Mouse (Mus musculus): ENCODE measurements around the gene Gm17662. TPM values are rescaled to one million over a fixed set of nuclear protein-coding genes. Genes with fewer than 3 reads are reported as not detected.

The Gm17662 gene
- polyA plus RNA-seq (2015; fragmentation: Nextera tagmentation; extraction: Ambion mirVana), result not detected in 2 replicates

DNA sequence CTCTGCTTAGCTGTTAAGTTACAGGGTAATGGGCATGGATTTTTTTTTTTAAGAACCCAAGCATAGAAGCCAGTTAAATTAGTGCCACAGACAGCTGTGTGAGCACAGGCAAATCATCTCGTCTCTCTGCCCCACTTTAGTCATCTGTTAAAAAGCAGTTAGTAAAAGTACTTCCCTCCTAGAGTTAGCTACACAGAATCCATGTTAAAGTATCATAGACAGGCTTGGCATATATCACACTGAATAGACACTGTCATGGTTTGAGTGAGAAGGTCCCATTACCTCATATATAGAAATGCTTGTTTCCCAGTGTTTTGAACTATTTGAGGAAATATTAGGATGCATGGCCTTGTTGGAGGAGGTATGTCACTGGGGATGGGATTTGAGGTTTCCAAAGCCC is at the start of gene Gm17662:
Gm17662 (plus strand) TSS at position 301 of the 400 bp plus-strand sequence.
- Histone ChIP-seq H3K4me1 (replicated peaks) (no peaks in the 10 kb centered on the region), H3K4me2 (no peak within 1 kb of the TSS), H3K27me3 (no peaks in the 10 kb centered on the region), H3K36me3 (no peaks in the 10 kb centered on the region), H3K9me3 (replicated peaks) (no peaks in the 10 kb centered on the region), H3K4me3 (no peak within 1 kb of the TSS), H3K9ac (no peak within 1 kb of the TSS), H3K27ac (no peak within 1 kb of the TSS)
- no peak for ATAC-seq (replicated peaks; ENCODE audit: insufficient number of reproducible peaks, insufficient read depth, low FRiP score, low read depth)
- 70% methylated on average over 1 of the region's 1 CpGs for WGBS

- H3K9me3 ChIP-seq (replicated peaks), result no peaks in the 10 kb centered on the region
- ATAC-seq (replicated peaks; ENCODE audit: insufficient number of reproducible peaks, insufficient read depth, low FRiP score, low read depth), result no peak
- no peaks in the 10 kb centered on the region for H3K27me3 ChIP-seq
- no peaks in the 10 kb centered on the region for H3K36me3 ChIP-seq
- no peak overlapping the region for H3K9ac ChIP-seq
- H3K4me1 ChIP-seq (replicated peaks), result no peaks in the 10 kb centered on the region
- WGBS, result 59% methylated on average over 10 of the region's 10 CpGs
- no peak overlapping the region for H3K4me3 ChIP-seq
- H3K27ac ChIP-seq, result no peak overlapping the region
- no peak overlapping the region for H3K4me2 ChIP-seq
These were observed 46.3 kb upstream of the Gm17662 start for GRCm38 (mm10) chr4:104810710-104811286.

DNA sequence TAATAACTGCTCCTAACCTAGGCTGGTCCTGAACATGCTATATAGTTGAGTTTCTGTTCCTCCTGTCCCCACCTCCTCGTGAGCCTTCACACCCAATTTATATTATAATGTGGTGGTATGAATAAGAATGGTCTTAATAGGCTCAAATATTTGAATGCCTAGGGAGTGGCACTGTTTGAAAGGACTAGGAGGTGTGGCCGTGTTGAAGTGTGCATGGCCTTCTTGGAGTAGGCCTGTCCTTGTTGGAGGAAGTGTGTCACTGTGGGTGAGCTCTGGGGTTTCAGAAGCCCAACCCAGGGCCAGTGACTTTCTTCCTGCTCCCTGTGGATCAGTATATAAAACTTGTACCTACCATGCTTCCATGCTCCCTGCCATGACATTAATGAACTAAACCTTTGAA is 43.5 kb upstream of the Gm17662 start:
- H3K27ac ChIP-seq, result no peak overlapping the region
- no peak overlapping the region for H3K9ac ChIP-seq
- H3K9me3 ChIP-seq (replicated peaks), result no peaks in the 10 kb centered on the region
- 71% methylated on average over 2 of the region's 2 CpGs for WGBS
- H3K27me3 ChIP-seq, result no peaks in the 10 kb centered on the region
- no peak for ATAC-seq (replicated peaks; ENCODE audit: insufficient number of reproducible peaks, insufficient read depth, low FRiP score, low read depth)
- no peaks in the 10 kb centered on the region for H3K36me3 ChIP-seq
- H3K4me1 ChIP-seq (replicated peaks), result no peaks in the 10 kb centered on the region
- H3K4me2 ChIP-seq, result no peak overlapping the region
- no peak overlapping the region for H3K4me3 ChIP-seq

GRCm38 (mm10) chr4:104816519-104817232 is 40.5 kb upstream of the Gm17662 start:
- no peak for ATAC-seq (replicated peaks; ENCODE audit: insufficient number of reproducible peaks, insufficient read depth, low FRiP score, low read depth)
- Histone ChIP-seq H3K4me3 (no peak overlapping the region), H3K27me3 (no peaks in the 10 kb centered on the region), H3K27ac (no peak overlapping the region), H3K4me1 (replicated peaks) (no peaks in the 10 kb centered on the region), H3K9ac (no peak overlapping the region), H3K4me2 (no peak overlapping the region), H3K9me3 (replicated peaks) (no peaks in the 10 kb centered on the region), H3K36me3 (no peaks in the 10 kb centered on the region)
- 79% methylated on average over 4 of the region's 4 CpGs for WGBS

DNA sequence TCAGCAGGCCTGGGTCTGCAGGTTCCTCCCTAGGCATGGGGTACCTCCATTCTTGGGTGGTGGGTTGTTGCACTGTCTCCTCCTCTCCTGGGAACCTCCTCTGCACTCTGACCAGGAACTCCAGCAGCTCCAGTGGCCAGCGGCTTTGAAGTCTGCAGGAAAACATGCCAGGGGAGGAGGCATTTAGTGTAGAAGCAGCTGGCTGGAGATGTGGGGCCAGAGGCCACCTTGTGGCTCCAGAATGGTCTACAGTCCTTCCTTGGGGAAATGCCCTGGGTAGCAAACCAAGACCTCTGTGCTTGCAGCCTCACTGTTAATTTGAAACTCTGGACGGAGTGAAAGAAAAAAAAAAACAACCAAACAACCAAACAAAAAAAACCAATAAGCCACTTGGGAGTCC is 39.6 kb upstream of the Gm17662 start:
- H3K4me2 ChIP-seq, result no peak overlapping the region
- H3K9ac ChIP-seq, result no peak overlapping the region
- no peak for ATAC-seq (replicated peaks; ENCODE audit: insufficient number of reproducible peaks, insufficient read depth, low FRiP score, low read depth)
- no peaks in the 10 kb centered on the region for H3K4me1 ChIP-seq (replicated peaks)
- 24% methylated on average over 2 of the region's 2 CpGs for WGBS
- H3K4me3 ChIP-seq, result no peak overlapping the region
- no peaks in the 10 kb centered on the region for H3K27me3 ChIP-seq
- no peaks in the 10 kb centered on the region for H3K36me3 ChIP-seq
- H3K27ac ChIP-seq, result no peak overlapping the region
- no peaks in the 10 kb centered on the region for H3K9me3 ChIP-seq (replicated peaks)

GRCm38 (mm10) chr4:104818986-104819385 is 38.1 kb upstream of the Gm17662 start:
- WGBS, result 50% methylated on average over 4 of the region's 4 CpGs
- H3K27ac ChIP-seq, result no peak overlapping the region
- H3K27me3 ChIP-seq, result no peaks in the 10 kb centered on the region
- H3K4me2 ChIP-seq, result no peak overlapping the region
- H3K4me3 ChIP-seq, result no peak overlapping the region
- no peaks in the 10 kb centered on the region for H3K9me3 ChIP-seq (replicated peaks)
- ATAC-seq (replicated peaks; ENCODE audit: insufficient number of reproducible peaks, insufficient read depth, low FRiP score, low read depth), result no peak
- no peaks in the 10 kb centered on the region for H3K4me1 ChIP-seq (replicated peaks)
- H3K9ac ChIP-seq, result no peak overlapping the region
- no peaks in the 10 kb centered on the region for H3K36me3 ChIP-seq

GRCm38 (mm10) chr4:104819891-104820290 is 37.2 kb upstream of the Gm17662 start:
- Histone ChIP-seq H3K9ac (no peak overlapping the region), H3K27me3 (no peaks in the 10 kb centered on the region), H3K9me3 (replicated peaks) (no peaks in the 10 kb centered on the region), H3K4me2 (no peak overlapping the region), H3K4me1 (replicated peaks) (no peaks in the 10 kb centered on the region), H3K4me3 (no peak overlapping the region), H3K27ac (no peak overlapping the region), H3K36me3 (no peaks in the 10 kb centered on the region)
- 32% methylated on average over 4 of the region's 4 CpGs for WGBS
- no peak for ATAC-seq (replicated peaks; ENCODE audit: insufficient number of reproducible peaks, insufficient read depth, low FRiP score, low read depth)

- H3K4me1 ChIP-seq (replicated peaks), result no peaks in the 10 kb centered on the region
- whole genome bisulfite sequencing, result 66% methylated on average over 4 of the region's 4 CpGs
- no peaks in the 10 kb centered on the region for H3K9me3 ChIP-seq (replicated peaks)
- no peak overlapping the region for H3K4me3 ChIP-seq
- no peaks in the 10 kb centered on the region for H3K27me3 ChIP-seq
- H3K9ac ChIP-seq, result no peak overlapping the region
- ATAC-seq (replicated peaks; ENCODE audit: insufficient number of reproducible peaks, insufficient read depth, low FRiP score, low read depth), result no peak
- H3K27ac ChIP-seq, result no peak overlapping the region
- no peak overlapping the region for H3K4me2 ChIP-seq
- H3K36me3 ChIP-seq, result no peaks in the 10 kb centered on the region
These were observed 33.5 kb upstream of the Gm17662 start for GRCm38 (mm10) chr4:104823597-104824101.

DNA sequence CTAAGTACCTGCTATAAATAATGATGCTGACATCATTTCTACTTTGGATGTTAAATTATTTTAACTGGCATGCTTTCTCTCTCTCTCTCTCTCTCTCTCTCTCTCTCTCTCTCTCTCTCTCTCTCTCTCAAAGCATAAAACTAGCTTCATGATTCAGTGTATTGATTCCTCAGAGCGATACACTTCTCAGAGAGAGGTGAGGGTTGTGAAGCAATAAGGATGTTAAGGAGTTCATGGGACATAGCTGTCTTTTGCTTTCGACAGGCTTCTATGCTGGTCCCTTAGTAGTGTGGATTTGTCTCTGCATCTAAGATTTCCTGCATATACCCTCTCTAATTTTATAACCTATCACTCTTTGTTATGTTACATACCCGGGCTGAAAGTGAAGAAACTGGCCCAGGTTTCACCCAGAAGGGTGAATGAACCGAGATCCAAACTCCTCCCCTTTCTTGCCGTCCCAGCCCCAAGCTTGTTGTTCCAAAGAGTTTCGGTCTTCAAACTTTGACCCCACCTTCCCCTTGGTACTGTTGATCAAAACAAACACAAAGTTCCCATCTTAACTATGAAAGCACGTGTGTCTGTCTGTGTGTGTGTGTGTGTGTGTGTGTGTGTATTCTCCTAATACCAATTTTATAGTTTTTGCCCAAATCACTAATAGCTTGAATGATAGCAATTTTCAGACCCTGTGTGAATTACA is 32.6 kb upstream of the Gm17662 start:
- WGBS, result 69% methylated on average over 7 of the region's 7 CpGs
- Histone ChIP-seq H3K27me3 (no peaks in the 10 kb centered on the region), H3K4me3 (no peak overlapping the region), H3K36me3 (no peaks in the 10 kb centered on the region), H3K4me1 (replicated peaks) (no peaks in the 10 kb centered on the region), H3K9me3 (replicated peaks) (no peaks in the 10 kb centered on the region), H3K9ac (no peak overlapping the region), H3K4me2 (no peak overlapping the region), H3K27ac (no peak overlapping the region)
- ATAC-seq (replicated peaks; ENCODE audit: insufficient number of reproducible peaks, insufficient read depth, low FRiP score, low read depth), result no peak

DNA sequence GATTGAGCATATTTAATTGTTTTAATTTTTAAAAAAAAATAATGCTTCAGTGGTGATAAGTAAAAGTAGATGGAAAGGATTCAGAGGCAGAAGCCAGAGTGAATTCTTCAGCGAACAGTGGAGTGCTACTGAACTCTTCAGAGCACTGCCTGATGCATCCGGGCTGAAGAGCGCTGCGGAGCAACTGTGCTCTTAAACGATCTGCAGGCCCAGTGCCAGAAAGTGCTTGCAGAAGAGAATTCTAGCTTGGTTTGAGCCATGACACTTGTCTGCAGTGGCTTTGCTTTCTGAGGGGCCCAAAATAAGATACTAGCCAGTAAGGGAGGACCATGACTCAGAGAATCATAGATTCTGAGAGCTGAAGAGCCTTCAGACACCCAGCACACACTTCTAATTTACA is 28.2 kb upstream of the Gm17662 start:
- no peak overlapping the region for H3K4me2 ChIP-seq

GRCm38 (mm10) chr4:104835096-104835495 is 22.0 kb upstream of the Gm17662 start:
- no peak overlapping the region for H3K4me2 ChIP-seq
- no peak for ATAC-seq (replicated peaks; ENCODE audit: insufficient number of reproducible peaks, insufficient read depth, low FRiP score, low read depth)
- no peaks in the 10 kb centered on the region for H3K36me3 ChIP-seq
- H3K4me1 ChIP-seq (replicated peaks), result no peaks in the 10 kb centered on the region
- no peaks in the 10 kb centered on the region for H3K27me3 ChIP-seq
- no peak overlapping the region for H3K27ac ChIP-seq
- H3K4me3 ChIP-seq, result no peak overlapping the region
- H3K9ac ChIP-seq, result no peak overlapping the region
- WGBS, result 57% methylated on average over 5 of the region's 5 CpGs
- no peaks in the 10 kb centered on the region for H3K9me3 ChIP-seq (replicated peaks)

More for the DNA sequence above, 28.2 kb upstream of the Gm17662 start:
- H3K9ac ChIP-seq, result no peak overlapping the region
- no peak overlapping the region for H3K4me3 ChIP-seq
- H3K36me3 ChIP-seq, result no peaks in the 10 kb centered on the region
- no peaks in the 10 kb centered on the region for H3K27me3 ChIP-seq
- no peaks in the 10 kb centered on the region for H3K4me1 ChIP-seq (replicated peaks)
- H3K27ac ChIP-seq, result no peak overlapping the region
- H3K9me3 ChIP-seq (replicated peaks), result no peaks in the 10 kb centered on the region
- ATAC-seq (replicated peaks; ENCODE audit: insufficient number of reproducible peaks, insufficient read depth, low FRiP score, low read depth), result no peak
- WGBS, result 63% methylated on average over 5 of the region's 5 CpGs

All from heart, embryonic 15.5 days (tissue).